ENCODE assay signal across 8 mouse cellular contexts in genomic region chr2:166950853-166951648, GRCm38 (mm10). TPM values are rescaled to one million over a fixed set of nuclear protein-coding genes. Genes with fewer than 3 reads are reported as not detected.
DNase-seq lines count a peak whose midpoint lies in the region; ATAC-seq and TF ChIP-seq lines count a peak whose summit lies in the region.

No protein-coding gene starts in this region.

- peak; percentile 38 for DNase-seq in kidney, postnatal 10 days
- no peak for DNase-seq in kidney, adult 18-20 months
- DNase-seq in NIH3T3 (ENCODE audit: low read depth): peak; percentile 55
- DNase-seq in cerebellum, adult 11-12 months: peak; percentile 38
- DNase-seq in left cerebral cortex, adult 2 months (ENCODE audit: extremely low spot score in 1 of 2, low spot score in 2 of 2): peak; percentile 45 to 49
- DNase-seq in kidney, adult 11 months: no peak

- no peak overlapping the region for H3K9ac ChIP-seq in intestine, embryonic 16.5 days (ENCODE audit: low read depth, low read length)
- H3K9ac ChIP-seq in midbrain, embryonic 13.5 days (replicated peaks): no peak overlapping the region

- peak overlapping the region; percentile 24; the same call in 1 of the 2 replicates for H3K27ac ChIP-seq in left cerebral cortex, adult 2 months
- H3K27ac ChIP-seq in intestine, embryonic 16.5 days (ENCODE audit: low read length): no peak overlapping the region
- H3K27ac ChIP-seq in midbrain, embryonic 13.5 days: no peak overlapping the region

- no peak; the same call in 1 of the 2 replicates for TF ChIP-seq CTCF in left cerebral cortex, adult 2 months (IDR thresholded peaks at IDR 0.05)

- H3K4me3 ChIP-seq in left cerebral cortex, adult 2 months: no peak overlapping the region
- H3K4me3 ChIP-seq in intestine, embryonic 16.5 days (ENCODE audit: low read length): no peak overlapping the region
- H3K4me3 ChIP-seq in midbrain, embryonic 13.5 days (replicated peaks): no peak overlapping the region

- no peak for ATAC-seq in intestine, embryonic 16.5 days
- no peak for ATAC-seq in midbrain, embryonic 13.5 days

- no peaks in the 10 kb centered on the region for H3K9me3 ChIP-seq in intestine, embryonic 16.5 days (ENCODE audit: control insufficient read depth, low read length)
- no peaks in the 10 kb centered on the region for H3K9me3 ChIP-seq in midbrain, embryonic 13.5 days

- H3K4me1 ChIP-seq in intestine, embryonic 16.5 days (ENCODE audit: control insufficient read depth, insufficient read depth, low read length): no peaks in the 10 kb centered on the region
- H3K4me1 ChIP-seq in midbrain, embryonic 13.5 days (replicated peaks): no peaks in the 10 kb centered on the region

- 0 out of 2 replicates have a peak, but pooled peaks cover 8% of the 10 kb centered on the region for H3K36me3 ChIP-seq in intestine, embryonic 16.5 days (ENCODE audit: control insufficient read depth, insufficient read depth, low read length)
- H3K36me3 ChIP-seq in midbrain, embryonic 13.5 days: peaks cover 97% of the 10 kb centered on the region

- 76% methylated on average over 14 of the region's 14 CpGs for WGBS in intestine, embryonic 16.5 days
- WGBS in midbrain, embryonic 13.5 days: 80% methylated on average over 14 of the region's 14 CpGs

- intact Hi-C loops in left cerebral cortex, adult 2 months (cut with DNase I): no loop called here

- H3K27me3 ChIP-seq in intestine, embryonic 16.5 days (replicated peaks; ENCODE audit: control insufficient read depth, insufficient read depth, low read length): no peaks in the 10 kb centered on the region
- no peaks in the 10 kb centered on the region for H3K27me3 ChIP-seq in midbrain, embryonic 13.5 days

- H3K4me2 ChIP-seq in intestine, embryonic 16.5 days (ENCODE audit: low read depth, low read length): no peak overlapping the region
- H3K4me2 ChIP-seq in midbrain, embryonic 13.5 days (replicated peaks): no peak overlapping the region

RNA-seq across cellular contexts. Expression of gene Stau1, which starts 45.0 kb away (rescaled TPM):
- total RNA-seq in left cerebral cortex, adult 2 months (2021): 10 to 100 TPM; 73.3 to 77.4 TPM
- 60.2 and 61.2 TPM in 2 replicates for polyA plus RNA-seq in intestine, embryonic 16.5 days (2015; fragmentation: Nextera tagmentation; extraction: Ambion mirVana)
- 119 and 121 TPM in 2 replicates for polyA plus RNA-seq in midbrain, embryonic 13.5 days (2015; fragmentation: Nextera tagmentation; extraction: Ambion mirVana)

RNA-seq across cellular contexts. Expression of gene Cse1l, which starts 45.2 kb away (rescaled TPM):
- 10 to 100 TPM; 52.2 to 60.6 TPM for total RNA-seq in left cerebral cortex, adult 2 months (2021)
- 80.7 and 85.5 TPM in 2 replicates for polyA plus RNA-seq in intestine, embryonic 16.5 days (2015; fragmentation: Nextera tagmentation; extraction: Ambion mirVana)
- polyA plus RNA-seq in midbrain, embryonic 13.5 days (2015; fragmentation: Nextera tagmentation; extraction: Ambion mirVana): 113 and 116 TPM in 2 replicates

Comparison
In these comparisons a context has a peak if more than half of its experiments do, and no peak if none do; other contexts are left out.
1. DNase-seq: peak in kidney, postnatal 10 days (single experiment), NIH3T3 (single experiment), cerebellum, adult 11-12 months (single experiment) and left cerebral cortex, adult 2 months (2 of 2); none in kidney, adult 18-20 months (single experiment) and kidney, adult 11 months (single experiment).